Mouse (Mus musculus): ENCODE measurements around the gene Gp1ba.

GRCm38 (mm10) chr11:70657991-70658390 is 19.1 kb downstream of the Gp1ba start:
- TF ChIP-seq ZC3H11A (IDR thresholded peaks at IDR 0.05; ENCODE audit: borderline replicate concordance, low read depth, low read length) (no peak), HCFC1 (IDR thresholded peaks at IDR 0.05; ENCODE audit: borderline replicate concordance, insufficient read depth, low read length) (no peak), ZNF384 (IDR thresholded peaks at IDR 0.05; ENCODE audit: low read depth, low read length) (no peak)
